21 mouse cellular contexts compared by ENCODE assay signal in the genomic region with DNA sequence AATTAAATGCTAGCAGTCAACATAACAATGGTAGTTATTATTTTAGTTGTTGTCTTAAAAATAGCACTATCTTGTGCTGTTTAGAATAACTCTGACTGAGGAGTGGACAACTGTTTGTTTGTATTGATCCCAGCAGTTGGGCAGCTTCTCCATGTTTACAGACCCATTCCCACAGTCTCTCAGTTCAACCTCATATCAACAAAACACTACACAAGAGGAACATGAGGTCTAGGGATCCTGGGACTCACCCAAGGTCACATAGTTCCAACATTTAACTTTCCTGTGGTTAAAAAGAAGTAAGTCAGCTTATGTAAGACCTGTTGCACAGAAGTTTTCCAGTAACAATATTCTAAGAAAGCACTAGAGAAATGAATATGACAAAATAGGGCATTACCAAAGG.
DNase-seq lines count a peak whose midpoint lies in the region; ATAC-seq lines count a peak whose summit lies in the region.
"Had no signal": no experiment of that assay in that cellular context is flagged by ENCODE, and none has a peak within 500 bp of the region (broad histone marks: within the 10 kb centered on the region; RNA-seq: fewer than 3 reads in every experiment).

No protein-coding gene starts in this region.

- H3K4me2 ChIP-seq in lung, embryonic 16.5 days (ENCODE audit: low read depth, low read length): no peak overlapping the region
- H3K4me2 ChIP-seq: embryonic facial prominence, embryonic 12.5 days; forebrain, embryonic 15.5 days; hindbrain, embryonic 12.5 days had no signal

- no peak overlapping the region for H3K4me3 ChIP-seq in heart, embryonic 10.5 days
- no peak overlapping the region for H3K4me3 ChIP-seq in lung, embryonic 16.5 days (ENCODE audit: low read length)
- H3K4me3 ChIP-seq: embryonic facial prominence, embryonic 12.5 days; forebrain, embryonic 15.5 days; hindbrain, embryonic 12.5 days had no signal

- DNase-seq in heart, adult 11 months: peak; percentile 23
- no peak for DNase-seq in heart, embryonic 10.5 days (ENCODE audit: low spot score)
- no peak for DNase-seq in lung, postnatal 14 days
- peak; percentile 68 for DNase-seq in lung, postnatal 36 days
- no peak for DNase-seq in thymus, postnatal 36 days
- no peak for DNase-seq in gastrocnemius, adult 18-20 months (ENCODE audit: low spot score)
- DNase-seq: adrenal gland, postnatal 14 days; B cell, adult 2 months; cerebellum, adult 11-12 months; cerebellum, adult 9-10 months; cerebellum, postnatal 25 days; gastrocnemius, postnatal 14 days; heart, postnatal 10 days; heart, postnatal 4 days had no signal

- ATAC-seq in lung, embryonic 16.5 days (ENCODE audit: low read depth): peak; percentile 73
- ATAC-seq: CD4-positive, CD25-positive, alpha-beta regulatory T cell, adult 4 months; forebrain, embryonic 15.5 days; hindbrain, embryonic 16.5 days had no signal

- H3K27me3 ChIP-seq in heart, embryonic 10.5 days (ENCODE audit: insufficient read depth, poor library complexity, severe bottlenecking): no peaks in the 10 kb centered on the region
- H3K27me3 ChIP-seq in lung, embryonic 16.5 days (ENCODE audit: control insufficient read depth, insufficient read depth, low read depth, low read length): no peaks in the 10 kb centered on the region
- H3K27me3 ChIP-seq: embryonic facial prominence, embryonic 12.5 days; forebrain, embryonic 15.5 days; hindbrain, embryonic 12.5 days had no signal

- no peaks in the 10 kb centered on the region for H3K36me3 ChIP-seq in heart, embryonic 10.5 days
- no peaks in the 10 kb centered on the region for H3K36me3 ChIP-seq in lung, embryonic 16.5 days (ENCODE audit: control insufficient read depth, insufficient read depth, low read length)
- H3K36me3 ChIP-seq: embryonic facial prominence, embryonic 12.5 days; forebrain, embryonic 15.5 days; G1E; hindbrain, embryonic 12.5 days had no signal

- H3K27ac ChIP-seq in heart, embryonic 10.5 days: no peak overlapping the region
- H3K27ac ChIP-seq in lung, embryonic 16.5 days (ENCODE audit: low read length): no peak overlapping the region; the same call in 1 of the 2 replicates
- H3K27ac ChIP-seq: embryonic facial prominence, embryonic 12.5 days; forebrain, embryonic 15.5 days; hindbrain, embryonic 12.5 days had no signal

- H3K9ac ChIP-seq in lung, embryonic 16.5 days (ENCODE audit: low read length): no peak overlapping the region
- H3K9ac ChIP-seq: embryonic facial prominence, embryonic 12.5 days; forebrain, embryonic 15.5 days; hindbrain, embryonic 12.5 days had no signal

- H3K4me1 ChIP-seq in heart, embryonic 10.5 days: no peaks in the 10 kb centered on the region; the same call in 1 of the 2 replicates
- peaks cover 6% of the 10 kb centered on the region for H3K4me1 ChIP-seq in lung, embryonic 16.5 days (replicated peaks; ENCODE audit: control insufficient read depth, insufficient read depth, low read length)
- H3K4me1 ChIP-seq: embryonic facial prominence, embryonic 12.5 days; forebrain, embryonic 15.5 days; hindbrain, embryonic 12.5 days had no signal

- H3K9me3 ChIP-seq in heart, embryonic 10.5 days: no peaks in the 10 kb centered on the region
- H3K9me3 ChIP-seq in lung, embryonic 16.5 days (ENCODE audit: control insufficient read depth, low read length): no peaks in the 10 kb centered on the region
- H3K9me3 ChIP-seq: embryonic facial prominence, embryonic 12.5 days; forebrain, embryonic 15.5 days; hindbrain, embryonic 12.5 days had no signal

Comparison
In these comparisons a context has a peak if more than half of its experiments do, and no peak if none do; other contexts are left out.
1. DNase-seq: peak in heart, adult 11 months (single experiment) and lung, postnatal 36 days (single experiment); none in heart, embryonic 10.5 days (single experiment), lung, postnatal 14 days (single experiment), thymus, postnatal 36 days (0 of 2) and gastrocnemius, adult 18-20 months (single experiment).